Mouse (Mus musculus) kidney, embryonic 16.5 days (tissue): ENCODE measurements around the gene Grk6. TPM values are rescaled to one million over a fixed set of nuclear protein-coding genes. Genes with fewer than 3 reads are reported as not detected.

Experiments used
- ATAC-seq: fragments of 200-750 bp; cut with Nextera tagmentation; 2 replicates; pipeline ENCODE4 v1.8.0; 2017; ENCODE audit warnings: moderate TSS enrichment; ENCODE audit not compliant: low FRiP score, low TSS enrichment
- H3K27ac ChIP-seq: fragments of 300-500 bp; sonication (generic); 2 replicates; pipeline ENCODE4 v1.5.1; 2014; ENCODE audit warnings: low read length
- H3K27me3 ChIP-seq: fragments of 300-500 bp; sonication (generic); 2 replicates; pipeline ENCODE4 v1.6.1; 2014; ENCODE audit warnings: low read length, control low read depth, mixed read lengths; ENCODE audit not compliant: insufficient read depth
- H3K36me3 ChIP-seq: fragments of 300-500 bp; sonication (generic); 2 replicates; pipeline ENCODE4 v1.6.1; 2014; ENCODE audit warnings: low read length, control low read depth, mixed read lengths; ENCODE audit not compliant: insufficient read depth
- H3K4me1 ChIP-seq: fragments of 300-500 bp; sonication (generic); 2 replicates; pipeline ENCODE4 v1.6.1; 2014; ENCODE audit warnings: low read length, control low read depth, mixed read lengths; ENCODE audit not compliant: insufficient read depth
- H3K4me2 ChIP-seq: fragments of 300-500 bp; sonication (generic); replicated peaks from 2 replicates; pipeline ENCODE4 v1.6.1; 2014; ENCODE audit warnings: low read depth, low read length
- H3K4me3 ChIP-seq: fragments of 300-500 bp; sonication (generic); 2 replicates; pipeline ENCODE4 v1.5.1; 2014; ENCODE audit warnings: mild to moderate bottlenecking, low read length
- H3K9ac ChIP-seq: fragments of 300-500 bp; sonication (generic); replicated peaks from 2 replicates; pipeline ENCODE4 v1.6.1; 2014; ENCODE audit warnings: low read length
- H3K9me3 ChIP-seq: fragments of 300-500 bp; sonication (generic); 2 replicates; pipeline ENCODE4 v1.6.1; 2016; ENCODE audit warnings: low read length, control low read depth
- WGBS: fragments of 180-500 bp; shearing (Covaris S2); extraction: QIAGEN DNeasy Blood & Tissue Kit; methylation state at CpG from one replicate; pipeline ENCODE4 v1.1.7; 2014; 5-methylcytosine and 5-hydroxymethylcytosine counted together
- microRNA-seq: library from miRNA; unstranded; fragments of <30 nt; microRNA quantifications from one replicate; pipeline ENCODE4, GENCODE M21; 2016
- polyA plus RNA-seq: library from polyadenylated mRNA; unstranded; fragments of >200 nt; fragmentation: Nextera tagmentation; extraction: Ambion mirVana; gene quantifications from 2 replicates; pipeline ENCODE4 v1.2.1, GENCODE M21; 2015

Gene Grk6
- polyA plus RNA-seq, 1 experiment from 2014 or later = 25.6 TPM

GRCm38 (mm10) chr13:55508531-55508930 lies 63.7 kb downstream of the Grk6 start:
- Histone ChIP-seq H3K9me3 (no peaks in the 10 kb centered on the region), H3K4me3 (no peak overlapping the region), H3K4me1 (peaks cover 25% of the 10 kb centered on the region), H3K36me3 (peaks cover 50% of the 10 kb centered on the region), H3K9ac (no peak overlapping the region), H3K27ac (no peak overlapping the region), H3K27me3 (no peaks in the 10 kb centered on the region), H3K4me2 (no peak overlapping the region)
- WGBS = 95% methylated on average over 10 of the region's 10 CpGs
- ATAC-seq = no peak

GRCm38 (mm10) chr13:55510332-55510667 lies 65.4 kb downstream of the Grk6 start:
- H3K36me3 ChIP-seq = peaks cover 37% of the 10 kb centered on the region
- no peaks in the 10 kb centered on the region for H3K9me3 ChIP-seq
- H3K27ac ChIP-seq = peak overlapping the region; percentile 96; the same call in 1 of the 2 replicates
- 0 out of 2 replicates have a peak overlapping the region, but pooled peaks have one; percentile 10 for H3K9ac ChIP-seq
- peak; percentile 1; the same call in 1 of the 2 replicates for ATAC-seq
- peak overlapping the region; percentile 87 for H3K4me3 ChIP-seq
- H3K4me1 ChIP-seq = peaks cover 25% of the 10 kb centered on the region
- 37% methylated on average over 3 of the region's 3 CpGs for WGBS
- no peaks in the 10 kb centered on the region for H3K27me3 ChIP-seq
- H3K4me2 ChIP-seq = peak overlapping the region; percentile 84

Small RNA genes within 50 kb of the gene (microRNA-seq; reads per million reads assigned to microRNA genes)
- gene Mir6943 = not detected
- gene Mir6944 = 14.1 reads per million, percentile 34 among the genes with 10 or more reads in this experiment
- 0.95 reads per million for gene Mir6945

Other genes with a start within 250 kb of the Grk6 start
- 49.6 and 58.6 TPM in 2 replicates for gene Nsd1, start 235.3 kb upstream of the Grk6 start, polyA plus RNA-seq
- gene Prelid1, start 124.6 kb upstream of the Grk6 start, polyA plus RNA-seq = 511 and 518 TPM in 2 replicates
- 91.5 and 95.5 TPM in 2 replicates for gene Rab24, start 123.1 kb upstream of the Grk6 start, polyA plus RNA-seq
- 33.5 and 37.6 TPM in 2 replicates for gene Mxd3, start 115.2 kb upstream of the Grk6 start, polyA plus RNA-seq
- 127 and 131 TPM in 2 replicates for gene Lman2, start 82.3 kb upstream of the Grk6 start, polyA plus RNA-seq
- 1.1 and 1.3 TPM in 2 replicates for gene Rgs14, start 75.3 kb upstream of the Grk6 start, polyA plus RNA-seq
- gene Slc34a1, start 46.9 kb upstream of the Grk6 start, polyA plus RNA-seq = 366 and 385 TPM in 2 replicates
- 0.46 TPM in 1 of 2 replicates, not detected in the other for gene Pfn3, start 29.8 kb upstream of the Grk6 start, polyA plus RNA-seq
- 0.28 and 0.79 TPM in 2 replicates for gene F12, start 18.3 kb upstream of the Grk6 start, polyA plus RNA-seq
- gene Prr7, start 19.2 kb downstream of the Grk6 start, polyA plus RNA-seq = 0.37 and 0.59 TPM in 2 replicates
- 177 and 194 TPM in 2 replicates for gene Dbn1, start 43.0 kb downstream of the Grk6 start, polyA plus RNA-seq
- gene Pdlim7, start 68.6 kb downstream of the Grk6 start, polyA plus RNA-seq = 162 and 169 TPM in 2 replicates
- gene Dok3, start 84.2 kb downstream of the Grk6 start, polyA plus RNA-seq = 2.5 TPM in 2 replicates
- 89.1 and 91.6 TPM in 2 replicates for gene Ddx41, start 91.6 kb downstream of the Grk6 start, polyA plus RNA-seq
- 40.2 and 41.2 TPM in 2 replicates for gene Fam193b, start 126.0 kb downstream of the Grk6 start, polyA plus RNA-seq
- 175 and 177 TPM in 2 replicates for gene Tmed9, start 128.7 kb downstream of the Grk6 start, polyA plus RNA-seq
- gene B4galt7, start 154.8 kb downstream of the Grk6 start, polyA plus RNA-seq = 20.0 and 26.3 TPM in 2 replicates
- 54.5 and 60.7 TPM in 2 replicates for gene Caml, start 177.9 kb downstream of the Grk6 start, polyA plus RNA-seq
- gene Ddx46, start 190.0 kb downstream of the Grk6 start, polyA plus RNA-seq = 37.5 and 39.7 TPM in 2 replicates
- 55.2 and 62.2 TPM in 2 replicates for gene B230219D22Rik, start 248.1 kb downstream of the Grk6 start, polyA plus RNA-seq